Mouse (Mus musculus) forebrain, embryonic 14.5 days (tissue): Measurements from ENCODE around the gene Aak1. TPM values are rescaled to one million over a fixed set of nuclear protein-coding genes. Genes with fewer than 3 reads are reported as not detected.

Experiments used
- ATAC-seq: fragments of 200-750 bp; cut with Nextera tagmentation; 2 replicates; pipeline ENCODE4 v1.8.0; 2017; ENCODE audit warnings: mild to moderate bottlenecking, moderate library complexity
- DNase-seq: peaks from one replicate; pipeline ENCODE4 v3.0.0-alpha.2; 2015; ENCODE audit warnings: low spot score
- H3K27ac ChIP-seq: fragments of 300-500 bp; sonication (generic); 2 replicates; pipeline ENCODE4 v1.5.1; 2014; ENCODE audit warnings: low read depth, mild to moderate bottlenecking, control low read depth, low read length, moderate library complexity
- H3K27me3 ChIP-seq: fragments of 300-500 bp; sonication (generic); replicated peaks from 2 replicates; pipeline ENCODE4 v1.6.1; 2014; ENCODE audit warnings: low read length, control low read depth, mixed read lengths; ENCODE audit not compliant: control insufficient read depth, insufficient read depth
- H3K36me3 ChIP-seq: fragments of 300-500 bp; sonication (generic); 2 replicates; pipeline ENCODE4 v1.6.1; 2014; ENCODE audit warnings: low read length, control low read depth; ENCODE audit not compliant: control insufficient read depth, insufficient read depth
- H3K4me1 ChIP-seq: fragments of 300-500 bp; sonication (generic); 2 replicates; pipeline ENCODE4 v1.6.1; 2014; ENCODE audit warnings: antibody characterized with exemption, low read length, control low read depth; ENCODE audit not compliant: control insufficient read depth, insufficient read depth
- H3K4me2 ChIP-seq: fragments of 300-500 bp; sonication (generic); 2 replicates; pipeline ENCODE4 v1.6.1; 2014; ENCODE audit warnings: mild to moderate bottlenecking, control low read depth, low read length
- H3K4me3 ChIP-seq: fragments of 300-500 bp; sonication (generic); 2 replicates; pipeline ENCODE4 v1.5.1; 2014; ENCODE audit warnings: low read depth, low read length, control low read depth
- H3K9ac ChIP-seq: fragments of 300-500 bp; sonication (generic); 2 replicates; pipeline ENCODE4 v1.6.1; 2014; ENCODE audit warnings: mild to moderate bottlenecking, low read length, control low read depth, moderate library complexity
- H3K9me3 ChIP-seq: fragments of 300-500 bp; sonication (generic); replicated peaks from 2 replicates; pipeline ENCODE4 v1.6.1; 2016; ENCODE audit warnings: low read length, control low read depth, mixed read lengths; ENCODE audit not compliant: control insufficient read depth
- WGBS: fragments of 180-500 bp; shearing (Covaris S2); extraction: QIAGEN DNeasy Blood & Tissue Kit; methylation state at CpG from one replicate; pipeline ENCODE4 v1.1.7; 2014; 5-methylcytosine and 5-hydroxymethylcytosine counted together
- polyA plus RNA-seq: library from polyadenylated mRNA; unstranded; fragments of >200 nt; fragmentation: Nextera tagmentation; extraction: Ambion mirVana; gene quantifications from 2 replicates; pipeline ENCODE4 v1.2.1, GENCODE M21; 2014

Aak1 gene
- polyA plus RNA-seq: 23.5 and 30.9 TPM in 2 replicates

DNA sequence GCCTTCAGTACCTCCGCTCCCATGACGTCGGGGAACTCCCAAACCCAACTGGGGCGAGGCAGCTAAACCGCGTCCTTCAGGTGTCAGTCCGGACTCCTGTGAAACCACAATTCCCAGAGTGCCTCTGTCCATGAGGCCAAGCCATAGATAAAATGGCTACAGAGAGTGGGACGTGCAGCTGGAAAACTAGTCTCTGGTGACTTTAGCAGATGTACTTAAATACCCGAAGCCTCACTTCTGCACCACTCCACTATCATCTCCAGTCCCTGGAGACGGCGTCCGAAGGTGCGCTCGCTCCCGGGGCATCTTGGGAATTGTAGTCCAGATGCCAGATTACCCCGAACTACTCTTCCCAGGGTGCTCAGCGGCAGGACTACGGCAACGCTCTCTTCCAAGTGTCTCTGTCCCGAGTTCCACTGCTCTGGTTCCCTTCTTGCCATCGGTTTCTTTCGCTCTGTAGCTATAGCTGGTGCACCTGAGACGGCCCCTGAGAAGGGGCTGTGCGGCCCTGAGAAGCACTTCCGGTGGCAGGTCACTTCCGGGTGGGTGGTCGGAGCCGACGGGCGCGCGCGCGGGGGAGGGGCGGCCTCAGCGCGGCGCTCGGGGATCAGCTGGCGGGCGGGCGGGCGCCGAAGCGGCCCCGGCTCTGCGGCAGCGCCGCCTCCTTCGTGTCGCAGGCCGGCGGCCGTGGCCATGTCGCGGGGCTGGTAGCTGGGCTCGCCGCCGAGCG lies at the start of gene Aak1:
TSS of gene Aak1 (plus strand) at position 603 of the 730 bp plus-strand sequence.
- Histone ChIP-seq H3K4me1 (peaks cover 22% of the 10 kb centered on the region), H3K9ac (peak within 1 kb of the TSS; percentile 91)
- WGBS: 1% methylated on average over 59 of the region's 60 CpGs

DNA sequence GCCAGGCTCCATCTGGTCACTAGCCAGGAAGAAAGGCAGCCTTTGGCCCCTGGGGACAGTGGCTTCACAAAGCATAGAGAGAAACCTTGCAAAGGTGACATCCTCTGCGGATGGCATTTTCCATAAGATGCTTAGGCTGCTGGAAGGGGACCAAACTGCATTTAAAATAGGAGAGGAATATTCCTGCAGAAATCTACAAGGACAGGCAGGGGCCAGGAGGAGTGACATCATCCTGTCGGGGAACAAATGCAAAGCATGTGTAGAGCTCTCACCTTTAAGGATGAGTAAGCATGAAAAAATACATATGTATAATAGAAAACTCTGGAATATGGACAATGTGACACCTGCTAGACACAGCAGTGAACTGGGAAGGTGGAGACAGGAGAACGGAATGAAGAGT lies 48.9 kb upstream of the Aak1 start:
- no peak overlapping the region for H3K4me3 ChIP-seq
- DNase-seq (no peak), ATAC-seq (no peak)
- no peak overlapping the region for H3K9ac ChIP-seq
- H3K36me3 ChIP-seq: no peaks in the 10 kb centered on the region
- no peaks in the 10 kb centered on the region for H3K9me3 ChIP-seq
- H3K4me1 ChIP-seq: no peaks in the 10 kb centered on the region
- no peaks in the 10 kb centered on the region for H3K27me3 ChIP-seq
- no peak overlapping the region for H3K27ac ChIP-seq
- H3K4me2 ChIP-seq: no peak overlapping the region
- 90% methylated on average over 3 of the region's 3 CpGs for WGBS

More for the DNA sequence above, at the start of gene Aak1:
- Histone ChIP-seq H3K4me3 (peak within 1 kb of the TSS; percentile 76), H3K36me3 (no peaks in the 10 kb centered on the region), H3K4me2 (peak within 1 kb of the TSS; percentile 86), H3K27me3 (no peaks in the 10 kb centered on the region), H3K9me3 (no peaks in the 10 kb centered on the region), H3K27ac (peak within 1 kb of the TSS; percentile 93)
- peak; percentile 94 for DNase-seq
- ATAC-seq: peak; percentile 94

DNA sequence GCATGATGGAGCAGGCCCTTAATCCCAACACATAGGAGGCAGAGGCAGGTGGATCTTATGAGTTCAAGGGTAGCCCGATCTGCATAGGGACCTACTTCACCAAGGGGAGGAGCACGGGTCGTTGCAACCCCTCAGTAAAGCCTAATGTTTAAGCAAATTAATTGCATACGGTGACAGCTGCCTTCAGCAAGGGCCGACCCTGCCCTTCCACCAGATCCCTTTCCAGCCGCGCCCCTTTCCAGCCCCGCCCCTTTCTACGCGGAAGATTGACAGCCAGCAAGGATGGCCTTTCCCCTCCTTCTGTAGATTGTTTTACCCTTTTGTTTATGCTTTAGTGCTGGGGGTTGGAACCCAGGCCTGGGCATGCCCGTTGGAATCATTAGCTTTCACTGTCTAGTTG lies 47.9 kb upstream of the Aak1 start:
- DNase-seq (no peak), ATAC-seq (no peak)
- Histone ChIP-seq H3K9me3 (no peaks in the 10 kb centered on the region), H3K36me3 (no peaks in the 10 kb centered on the region), H3K9ac (no peak overlapping the region), H3K4me2 (no peak overlapping the region), H3K4me3 (no peak overlapping the region), H3K27me3 (no peaks in the 10 kb centered on the region), H3K27ac (no peak overlapping the region), H3K4me1 (no peaks in the 10 kb centered on the region)
- 60% methylated on average over 11 of the region's 11 CpGs for WGBS

DNA sequence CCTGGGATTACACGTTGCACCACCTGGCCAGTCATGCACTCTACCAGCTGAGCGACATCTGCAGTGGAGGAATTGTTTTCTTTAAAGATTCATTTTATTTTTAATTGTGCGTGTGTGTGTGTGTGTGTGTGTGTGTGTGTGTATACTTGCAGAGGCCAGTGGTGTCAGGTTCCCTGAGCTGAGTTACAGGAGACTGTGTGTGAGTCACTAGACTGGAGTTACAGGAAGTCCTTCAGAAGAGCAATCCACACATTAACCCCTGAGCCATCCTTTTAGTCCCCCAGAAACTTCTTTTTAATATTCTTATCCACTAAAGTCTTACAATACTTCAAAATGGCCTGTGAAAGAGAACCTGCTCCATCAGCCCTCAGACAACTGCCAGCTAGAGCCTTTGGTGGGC lies 44.7 kb upstream of the Aak1 start:
- no peak for ATAC-seq
- H3K4me1 ChIP-seq: no peaks in the 10 kb centered on the region

DNA sequence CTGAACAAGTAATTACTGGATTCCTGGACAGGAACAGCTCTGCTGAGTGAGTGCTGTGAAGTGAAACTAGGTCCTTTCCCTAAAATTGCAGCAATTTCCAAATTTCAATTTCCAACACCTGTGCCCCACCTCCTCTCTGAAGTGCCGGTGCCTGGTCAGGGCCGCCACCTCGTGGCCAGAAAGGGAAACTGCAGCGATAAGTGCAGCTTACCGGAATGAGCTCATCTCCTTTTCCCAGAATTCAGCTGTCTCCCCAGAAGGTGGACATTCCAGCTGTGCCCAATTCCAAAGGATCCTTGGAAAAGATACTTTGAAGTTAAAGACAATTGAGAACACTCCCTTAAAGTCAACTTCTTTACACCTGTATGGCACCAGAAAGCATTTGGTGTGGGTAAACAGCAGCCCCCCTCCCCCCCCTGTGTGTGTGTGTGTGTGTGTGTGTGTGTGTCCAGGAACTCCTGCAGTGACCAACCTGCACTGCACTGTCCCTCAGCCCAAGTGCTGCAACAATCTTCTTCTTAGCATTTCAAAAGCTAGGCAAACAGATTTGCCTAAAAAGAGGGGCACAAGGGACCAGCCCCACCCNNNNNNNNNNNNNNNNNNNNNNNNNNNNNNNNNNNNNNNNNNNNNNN lies 42.7 kb upstream of the Aak1 start:
- Histone ChIP-seq H3K9me3 (no peaks in the 10 kb centered on the region), H3K4me3 (no peak overlapping the region), H3K36me3 (no peaks in the 10 kb centered on the region), H3K27me3 (no peaks in the 10 kb centered on the region), H3K4me1 (no peaks in the 10 kb centered on the region), H3K27ac (no peak overlapping the region), H3K4me2 (no peak overlapping the region), H3K9ac (no peak overlapping the region)
- DNase-seq (peak; percentile 53), ATAC-seq (no peak)
- under 1% methylated on average over 5 of the region's 5 CpGs for WGBS

More for the DNA sequence above, 44.7 kb upstream of the Aak1 start:
- Histone ChIP-seq H3K27me3 (no peaks in the 10 kb centered on the region), H3K9me3 (no peaks in the 10 kb centered on the region), H3K4me3 (no peak overlapping the region), H3K27ac (no peak overlapping the region), H3K36me3 (no peaks in the 10 kb centered on the region), H3K9ac (no peak overlapping the region), H3K4me2 (no peak overlapping the region)
- DNase-seq: no peak
- WGBS: 89% methylated on average over 3 of the region's 3 CpGs

DNA sequence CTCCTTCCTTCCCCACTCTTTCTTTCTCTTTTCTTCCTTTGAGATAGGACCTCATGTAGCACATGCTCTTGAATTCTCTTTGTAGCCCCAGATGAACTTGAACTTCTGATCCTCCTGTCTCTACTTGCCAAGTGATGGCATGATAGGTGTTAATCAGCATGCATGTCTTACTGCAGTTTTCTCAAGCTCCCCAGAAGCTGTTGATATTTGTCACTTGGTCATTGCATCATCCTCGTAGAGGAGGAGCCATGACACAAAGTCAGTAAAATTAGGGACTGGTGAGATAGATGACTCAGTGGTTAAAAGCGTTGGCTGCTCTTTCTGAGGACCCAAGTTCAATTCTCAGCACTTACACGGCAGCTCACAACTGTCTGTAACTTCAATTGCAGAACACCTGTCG lies 36.4 kb upstream of the Aak1 start:
- Histone ChIP-seq H3K9ac (no peak overlapping the region), H3K4me3 (no peak overlapping the region), H3K36me3 (no peaks in the 10 kb centered on the region), H3K27me3 (no peaks in the 10 kb centered on the region), H3K9me3 (no peaks in the 10 kb centered on the region), H3K27ac (no peak overlapping the region), H3K4me2 (no peak overlapping the region), H3K4me1 (no peaks in the 10 kb centered on the region)
- no peak for ATAC-seq
- 65% methylated on average over 4 of the region's 4 CpGs for WGBS
- no peak for DNase-seq

DNA sequence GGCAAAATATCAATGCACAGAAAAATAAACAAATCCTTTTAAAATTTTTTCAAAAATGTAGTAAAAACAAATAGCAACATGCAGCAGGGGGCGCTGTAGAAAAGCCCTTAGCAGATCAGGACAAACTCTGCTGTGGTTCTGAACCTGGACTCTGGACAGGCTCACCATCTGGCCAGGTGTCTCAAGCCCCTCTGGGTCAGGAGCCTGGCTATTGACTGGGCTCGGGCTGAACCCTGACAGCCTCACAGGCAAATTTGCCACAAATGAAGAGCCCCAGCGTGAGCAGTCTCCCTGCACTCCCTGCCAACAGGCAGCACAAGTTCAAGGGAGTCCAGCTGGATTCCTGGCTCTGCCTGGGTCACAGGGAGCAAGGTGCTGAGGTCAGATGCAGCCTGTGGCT lies 36.0 kb upstream of the Aak1 start:
- Histone ChIP-seq H3K4me3 (no peak overlapping the region), H3K27me3 (no peaks in the 10 kb centered on the region), H3K4me1 (no peaks in the 10 kb centered on the region), H3K36me3 (no peaks in the 10 kb centered on the region), H3K4me2 (no peak overlapping the region), H3K27ac (no peak overlapping the region), H3K9me3 (no peaks in the 10 kb centered on the region), H3K9ac (no peak overlapping the region)
- ATAC-seq (no peak), DNase-seq (peak; percentile 34)
- 23% methylated on average over 3 of the region's 3 CpGs for WGBS

DNA sequence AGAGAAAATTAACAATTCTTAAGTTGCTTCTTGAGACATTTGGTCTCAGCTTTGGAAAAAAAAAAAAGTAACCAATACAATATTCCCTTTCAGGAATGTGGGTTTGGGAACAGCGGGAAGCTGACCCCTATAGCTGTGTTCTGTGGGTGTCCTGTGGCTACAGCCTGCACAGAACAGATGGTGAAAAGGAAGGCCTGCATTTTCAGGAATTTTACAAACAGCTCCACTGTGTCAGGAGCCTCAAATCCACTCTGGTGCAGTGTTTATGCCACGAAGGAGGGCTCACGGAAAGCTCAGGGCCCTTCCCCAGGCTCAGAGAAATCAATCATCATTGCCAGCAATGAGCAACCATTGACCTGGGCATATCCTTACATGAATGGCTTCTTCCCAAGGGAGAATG lies 34.4 kb upstream of the Aak1 start:
- H3K27me3 ChIP-seq: no peaks in the 10 kb centered on the region
- H3K4me1 ChIP-seq: no peaks in the 10 kb centered on the region
- H3K4me2 ChIP-seq: peak overlapping the region; percentile 28; the same call in 1 of the 2 replicates
- no peak for DNase-seq
- no peaks in the 10 kb centered on the region for H3K9me3 ChIP-seq
- 54% methylated on average over 3 of the region's 3 CpGs for WGBS
- ATAC-seq: no peak
- no peaks in the 10 kb centered on the region for H3K36me3 ChIP-seq
- H3K27ac ChIP-seq: no peak overlapping the region
- H3K4me3 ChIP-seq: no peak overlapping the region
- H3K9ac ChIP-seq: no peak overlapping the region

DNA sequence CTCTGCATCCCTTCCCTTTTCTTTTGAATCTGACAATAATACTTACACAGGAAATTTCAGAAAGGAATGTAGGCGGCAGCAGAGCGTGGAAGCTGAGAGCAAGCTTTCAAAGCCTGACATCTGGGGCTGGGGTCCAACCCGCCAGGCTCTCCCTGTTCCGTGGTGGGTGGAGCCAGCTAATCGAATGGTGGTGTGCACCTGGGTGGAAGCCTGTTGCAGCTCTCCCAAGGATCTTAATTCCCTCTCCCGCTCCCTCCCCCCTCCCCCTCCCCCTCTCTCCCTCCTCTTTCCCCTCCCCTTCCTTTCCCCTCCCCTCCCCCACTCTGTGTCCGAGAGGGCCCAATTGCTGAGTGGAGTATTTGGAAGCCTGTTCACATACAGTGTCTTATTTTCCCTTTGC lies 33.9 kb upstream of the Aak1 start:
- Histone ChIP-seq H3K4me3 (no peak overlapping the region), H3K36me3 (no peaks in the 10 kb centered on the region), H3K27ac (no peak overlapping the region), H3K9me3 (no peaks in the 10 kb centered on the region), H3K4me2 (peak overlapping the region; percentile 28), H3K27me3 (no peaks in the 10 kb centered on the region), H3K4me1 (no peaks in the 10 kb centered on the region), H3K9ac (no peak overlapping the region)
- DNase-seq (peak; percentile 14), ATAC-seq (no peak)
- 5% methylated on average over 7 of the region's 7 CpGs for WGBS
